Mouse (Mus musculus): Measurements from ENCODE around the gene Agap2. TPM values are rescaled to one million over a fixed set of nuclear protein-coding genes. Genes with fewer than 3 reads are reported as not detected.
"Not testable (repeated sequence)": the region's sequence is repeated elsewhere in the genome, so short reads cannot be mapped to it uniquely, and the experiment has no call there.

The Agap2 gene
- polyA plus RNA-seq, 1 experiment from 2014 or later, result 0.32 TPM

- H3K27ac ChIP-seq (ENCODE audit: low read length), result no peak overlapping the region
- H3K9ac ChIP-seq (ENCODE audit: low read length), result no peak overlapping the region
- H3K9me3 ChIP-seq (replicated peaks; ENCODE audit: control insufficient read depth, low read length), result no peaks in the 10 kb centered on the region
- no peak overlapping the region for H3K4me3 ChIP-seq (ENCODE audit: low read length)
- ATAC-seq (replicated peaks; ENCODE audit: extremely low read depth, insufficient read depth, low FRiP score), result no peak
- no peak overlapping the region for H3K4me2 ChIP-seq (ENCODE audit: low read depth, low read length)
- H3K36me3 ChIP-seq (ENCODE audit: control insufficient read depth, insufficient read depth), result no peaks in the 10 kb centered on the region; the same call in 1 of the 2 replicates
- H3K4me1 ChIP-seq (ENCODE audit: control insufficient read depth, insufficient read depth, low read length), result 0 out of 2 replicates have a peak, but pooled peaks cover 3% of the 10 kb centered on the region
- H3K27me3 ChIP-seq (ENCODE audit: control insufficient read depth, insufficient read depth, low read length), result peaks cover 17% of the 10 kb centered on the region
- WGBS, result 85% methylated on average over 20 of the region's 20 CpGs
Observed at GRCm38 (mm10) chr10:127056490-127056889, 18.6 kb upstream of the Agap2 start.

GRCm38 (mm10) chr10:127058161-127058560 is 16.9 kb upstream of the Agap2 start:
- H3K4me1 ChIP-seq (ENCODE audit: control insufficient read depth, insufficient read depth, low read length), result peaks cover 6% of the 10 kb centered on the region; the same call in 1 of the 2 replicates
- WGBS, result 1% methylated on average over 9 of the region's 9 CpGs
- no peak overlapping the region for H3K27ac ChIP-seq (ENCODE audit: low read length)
- no peak overlapping the region for H3K4me2 ChIP-seq (ENCODE audit: low read depth, low read length)
- H3K4me3 ChIP-seq (ENCODE audit: low read length), result peak overlapping the region; percentile 0; the same call in 1 of the 2 replicates
- no peaks in the 10 kb centered on the region for H3K9me3 ChIP-seq (replicated peaks; ENCODE audit: control insufficient read depth, low read length)
- no peak for ATAC-seq (replicated peaks; ENCODE audit: extremely low read depth, insufficient read depth, low FRiP score)
- no peak overlapping the region for H3K9ac ChIP-seq (ENCODE audit: low read length)
- H3K36me3 ChIP-seq (ENCODE audit: control insufficient read depth, insufficient read depth), result no peaks in the 10 kb centered on the region; the same call in 1 of the 2 replicates
- H3K27me3 ChIP-seq (ENCODE audit: control insufficient read depth, insufficient read depth, low read length), result peaks cover 13% of the 10 kb centered on the region

GRCm38 (mm10) chr10:127058708-127059107 is 16.4 kb upstream of the Agap2 start:
- Histone ChIP-seq H3K4me2 (ENCODE audit: low read depth, low read length) (peak overlapping the region; percentile 94), H3K9ac (ENCODE audit: low read length) (no peak overlapping the region; the same call in 1 of the 2 replicates), H3K27me3 (ENCODE audit: control insufficient read depth, insufficient read depth, low read length) (peaks cover 13% of the 10 kb centered on the region), H3K4me3 (ENCODE audit: low read length) (peak overlapping the region; percentile 63), H3K36me3 (ENCODE audit: control insufficient read depth, insufficient read depth) (no peaks in the 10 kb centered on the region; the same call in 1 of the 2 replicates), H3K9me3 (replicated peaks; ENCODE audit: control insufficient read depth, low read length) (no peaks in the 10 kb centered on the region), H3K4me1 (ENCODE audit: control insufficient read depth, insufficient read depth, low read length) (peaks cover 6% of the 10 kb centered on the region; the same call in 1 of the 2 replicates), H3K27ac (ENCODE audit: low read length) (no peak overlapping the region)
- no peak for ATAC-seq (replicated peaks; ENCODE audit: extremely low read depth, insufficient read depth, low FRiP score)
- 11% methylated on average over 8 of the region's 8 CpGs for WGBS

- Histone ChIP-seq H3K9ac (ENCODE audit: low read length) (peak overlapping the region; percentile 78), H3K4me1 (ENCODE audit: control insufficient read depth, insufficient read depth, low read length) (peaks cover 6% of the 10 kb centered on the region), H3K27me3 (ENCODE audit: control insufficient read depth, insufficient read depth, low read length) (peaks cover 13% of the 10 kb centered on the region), H3K9me3 (replicated peaks; ENCODE audit: control insufficient read depth, low read length) (no peaks in the 10 kb centered on the region), H3K36me3 (ENCODE audit: control insufficient read depth, insufficient read depth) (no peaks in the 10 kb centered on the region; the same call in 1 of the 2 replicates), H3K4me3 (ENCODE audit: low read length) (peak overlapping the region; percentile 63), H3K27ac (ENCODE audit: low read length) (no peak overlapping the region), H3K4me2 (ENCODE audit: low read depth, low read length) (peak overlapping the region; percentile 94)
- ATAC-seq (replicated peaks; ENCODE audit: extremely low read depth, insufficient read depth, low FRiP score), result no peak
- WGBS, result under 1% methylated on average over 72 of the region's 92 CpGs
Observed at GRCm38 (mm10) chr10:127059174-127059967, 15.7 kb upstream of the Agap2 start.

- peaks cover 5% of the 10 kb centered on the region for H3K36me3 ChIP-seq (ENCODE audit: control insufficient read depth, insufficient read depth)
- no peak for ATAC-seq (replicated peaks; ENCODE audit: extremely low read depth, insufficient read depth, low FRiP score)
- peaks cover 13% of the 10 kb centered on the region for H3K4me1 ChIP-seq (ENCODE audit: control insufficient read depth, insufficient read depth, low read length)
- WGBS, result 2% methylated on average over 52 of the region's 72 CpGs
- H3K27me3 ChIP-seq (ENCODE audit: control insufficient read depth, insufficient read depth, low read length), result peaks cover 13% of the 10 kb centered on the region
- H3K9ac ChIP-seq (ENCODE audit: low read length), result peak within 1 kb of the TSS; percentile 78
- H3K9me3 ChIP-seq (replicated peaks; ENCODE audit: control insufficient read depth, low read length), result no peaks in the 10 kb centered on the region
- peak within 1 kb of the TSS; percentile 94 for H3K4me2 ChIP-seq (ENCODE audit: low read depth, low read length)
- H3K27ac ChIP-seq (ENCODE audit: low read length), result no peak within 1 kb of the TSS
- H3K4me3 ChIP-seq (ENCODE audit: low read length), result peak within 1 kb of the TSS; percentile 63
Observed at GRCm38 (mm10) chr10:127059968-127060916, 14.8 kb upstream of the Agap2 start, which contains the start of gene March9. March9 (minus strand) TSS chr10:127060184.

GRCm38 (mm10) chr10:127061085-127061484 is 14.0 kb upstream of the Agap2 start:
- H3K9ac ChIP-seq (ENCODE audit: low read length), result no peak overlapping the region
- H3K36me3 ChIP-seq (ENCODE audit: control insufficient read depth, insufficient read depth), result peaks cover 14% of the 10 kb centered on the region
- peaks cover 13% of the 10 kb centered on the region for H3K4me1 ChIP-seq (ENCODE audit: control insufficient read depth, insufficient read depth, low read length)
- no peak for ATAC-seq (replicated peaks; ENCODE audit: extremely low read depth, insufficient read depth, low FRiP score)
- H3K27ac ChIP-seq (ENCODE audit: low read length), result no peak overlapping the region
- H3K9me3 ChIP-seq (replicated peaks; ENCODE audit: control insufficient read depth, low read length), result no peaks in the 10 kb centered on the region
- H3K27me3 ChIP-seq (ENCODE audit: control insufficient read depth, insufficient read depth, low read length), result peaks cover 13% of the 10 kb centered on the region
- H3K4me3 ChIP-seq (ENCODE audit: low read length), result no peak overlapping the region
- 54% methylated on average over 5 of the region's 5 CpGs for WGBS
- no peak overlapping the region for H3K4me2 ChIP-seq (ENCODE audit: low read depth, low read length)

- Histone ChIP-seq H3K4me2 (ENCODE audit: low read depth, low read length) (no peak overlapping the region), H3K27me3 (ENCODE audit: control insufficient read depth, insufficient read depth, low read length) (peaks cover 13% of the 10 kb centered on the region), H3K9me3 (replicated peaks; ENCODE audit: control insufficient read depth, low read length) (no peaks in the 10 kb centered on the region), H3K4me3 (ENCODE audit: low read length) (no peak overlapping the region), H3K9ac (ENCODE audit: low read length) (no peak overlapping the region), H3K27ac (ENCODE audit: low read length) (no peak overlapping the region), H3K36me3 (ENCODE audit: control insufficient read depth, insufficient read depth) (peaks cover 18% of the 10 kb centered on the region), H3K4me1 (ENCODE audit: control insufficient read depth, insufficient read depth, low read length) (peaks cover 13% of the 10 kb centered on the region)
- 70% methylated on average over 2 of the region's 2 CpGs for WGBS
- ATAC-seq (replicated peaks; ENCODE audit: extremely low read depth, insufficient read depth, low FRiP score), result no peak
Observed at GRCm38 (mm10) chr10:127061513-127061912, 13.6 kb upstream of the Agap2 start.

GRCm38 (mm10) chr10:127062101-127062500 is 13.0 kb upstream of the Agap2 start:
- not testable (repeated sequence) for H3K27ac ChIP-seq (ENCODE audit: low read length); ATAC-seq (replicated peaks; ENCODE audit: extremely low read depth, insufficient read depth, low FRiP score); H3K4me3 ChIP-seq (ENCODE audit: low read length); H3K9ac ChIP-seq (ENCODE audit: low read length); H3K4me2 ChIP-seq (ENCODE audit: low read depth, low read length); H3K9me3 ChIP-seq (replicated peaks; ENCODE audit: control insufficient read depth, low read length)
- 82% methylated on average over 4 of the region's 4 CpGs for WGBS
- peaks cover 24% of the 10 kb centered on the region for H3K36me3 ChIP-seq (ENCODE audit: control insufficient read depth, insufficient read depth)
- peaks cover 13% of the 10 kb centered on the region for H3K4me1 ChIP-seq (ENCODE audit: control insufficient read depth, insufficient read depth, low read length)
- H3K27me3 ChIP-seq (ENCODE audit: control insufficient read depth, insufficient read depth, low read length), result peaks cover 13% of the 10 kb centered on the region

All from heart, embryonic 16.5 days (tissue).